Mouse (Mus musculus) cerebellum, adult 2 months (tissue): ENCODE measurements around the gene Arhgap21.

Experiments used
- CTCF ChIP-seq: fragments of 200-500 bp; IDR thresholded peaks from 2 replicates; pipeline ENCODE4 v1.5.1; 2011; ENCODE audit warnings: low read depth, mild to moderate bottlenecking, control low read depth, low read length, moderate library complexity, borderline replicate concordance; ENCODE audit not compliant: insufficient read depth
- POLR2A ChIP-seq: fragments of 200-500 bp; IDR thresholded peaks from 2 replicates; pipeline ENCODE4 v1.6.1; 2011; ENCODE audit warnings: low read length, control low read depth, borderline replicate concordance; ENCODE audit not compliant: insufficient read depth

DNA sequence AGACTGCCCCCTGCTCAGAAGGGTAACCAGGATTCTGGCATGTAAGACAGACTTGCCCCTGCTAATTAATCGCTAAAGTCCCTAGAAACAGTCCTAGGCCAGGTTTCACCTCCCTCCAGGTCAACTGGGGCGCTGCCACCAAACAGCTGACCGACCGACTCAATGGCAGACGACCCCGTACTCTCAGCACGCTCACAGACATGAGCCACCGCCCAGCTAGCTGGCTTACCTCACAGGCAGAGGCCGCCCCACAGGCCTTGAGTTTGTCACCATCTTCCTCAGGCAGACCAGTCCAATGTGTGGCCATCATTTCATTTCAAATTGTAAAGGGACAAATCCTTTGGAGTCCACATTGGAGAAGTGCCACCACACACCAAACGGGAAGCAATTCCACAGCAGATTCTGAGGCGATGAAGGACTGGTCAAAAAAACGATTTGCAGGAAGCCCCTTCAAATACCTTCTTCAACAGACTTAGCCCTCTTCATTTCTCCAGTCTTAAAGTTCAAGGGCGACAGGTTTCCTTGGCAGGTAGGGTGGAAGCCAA, 1.5 kb downstream of the Arhgap21 start:
- no peak for TF ChIP-seq CTCF
- 0 out of 2 replicates have a peak, but pooled peaks have one; percentile 1 for TF ChIP-seq POLR2A
